Mouse (Mus musculus) lung, adult 2 months (tissue): ENCODE results near the gene Gpr21.

Source experiments
- CTCF ChIP-seq: fragments of 200-500 bp; IDR thresholded peaks from 2 replicates; pipeline ENCODE4 v1.5.1; 2011; ENCODE audit warnings: mild to moderate bottlenecking, low read length, control low read depth; ENCODE audit not compliant: insufficient read depth
- POLR2A ChIP-seq: fragments of 200-500 bp; IDR thresholded peaks from 2 replicates; pipeline ENCODE4 v1.6.1; 2011; ENCODE audit warnings: low read depth, mild to moderate bottlenecking, control low read depth, low read length, borderline replicate concordance; ENCODE audit errors: extremely low read depth

DNA sequence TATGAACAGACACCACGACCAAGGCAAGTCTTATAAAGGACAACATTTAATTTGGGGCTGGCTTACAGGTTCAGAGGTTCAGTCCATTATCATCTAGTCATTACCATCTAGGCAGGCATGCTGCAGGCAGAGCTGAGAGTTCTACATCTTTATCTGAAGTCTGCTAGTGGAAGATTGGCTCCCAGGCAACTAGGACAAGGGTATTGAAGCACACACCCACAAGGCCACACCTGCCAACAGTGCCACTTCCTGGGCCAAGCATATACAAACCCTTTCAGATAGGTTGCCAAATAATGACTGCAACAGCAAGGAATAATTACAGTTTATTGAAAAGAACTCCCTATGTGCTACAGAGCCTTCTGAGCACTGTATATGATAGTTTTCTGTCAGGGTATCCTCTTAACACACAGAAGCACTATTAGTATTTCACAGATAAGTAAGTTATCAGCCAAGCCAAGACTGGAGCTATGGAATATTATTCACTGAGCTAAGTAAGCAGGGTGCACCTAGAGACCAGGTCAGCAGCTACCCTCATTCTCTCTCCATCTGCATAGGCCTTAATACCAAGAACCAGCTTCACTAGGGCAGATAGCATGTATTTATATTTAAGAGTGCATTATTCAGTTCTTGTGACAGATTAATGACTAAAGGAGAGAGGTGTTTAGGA lies 33.3 kb downstream of the Gpr21 start:
- TF ChIP-seq CTCF (no peak), POLR2A (no peak)
